Mouse (Mus musculus): ENCODE measurements around the gene Oasl1. TPM values are rescaled to one million over a fixed set of nuclear protein-coding genes. Genes with fewer than 3 reads are reported as not detected.

Gene Oasl1
- polyA plus RNA-seq, 1 experiment, result 13.5 TPM

- Histone ChIP-seq H3K4me1 (ENCODE audit: control insufficient read depth, insufficient read depth, low read length) (peaks cover 2% of the 10 kb centered on the region), H3K4me3 (replicated peaks; ENCODE audit: control insufficient read depth, low read depth, low read length) (no peak overlapping the region), H3K27ac (ENCODE audit: control insufficient read depth, insufficient read depth, low read depth, low read length, poor library complexity) (no peak overlapping the region)
- TF ChIP-seq CTCF (IDR thresholded peaks at IDR 0.05; ENCODE audit: control insufficient read depth, insufficient read depth, low read length) (no peak), POLR2A (IDR thresholded peaks at IDR 0.05; ENCODE audit: borderline replicate concordance, control insufficient read depth, low read depth, low read length) (no peak)
- 80% methylated on average over 4 of the region's 4 CpGs for WGBS
Observed at GRCm38 (mm10) chr5:114895542-114895941, 27.5 kb upstream of the Oasl1 start.

GRCm38 (mm10) chr5:114896688-114897373, 26.2 kb upstream of the Oasl1 start, which contains the start of gene Oasl2:
Oasl2 (plus strand) TSS chr5:114896936.
- WGBS, result 29% methylated on average over 13 of the region's 13 CpGs
- TF ChIP-seq POLR2A (IDR thresholded peaks at IDR 0.05; ENCODE audit: borderline replicate concordance, control insufficient read depth, low read depth, low read length) (no peak), CTCF (IDR thresholded peaks at IDR 0.05; ENCODE audit: control insufficient read depth, insufficient read depth, low read length) (no peak)

GRCm38 (mm10) chr5:114897374-114897793, 25.7 kb upstream of the Oasl1 start:
- Histone ChIP-seq H3K27ac (ENCODE audit: control insufficient read depth, insufficient read depth, low read depth, low read length, poor library complexity) (peak overlapping the region; percentile 42), H3K4me3 (replicated peaks; ENCODE audit: control insufficient read depth, low read depth, low read length) (peak overlapping the region; percentile 51), H3K4me1 (ENCODE audit: control insufficient read depth, insufficient read depth, low read length) (peaks cover 2% of the 10 kb centered on the region)
- TF ChIP-seq POLR2A (IDR thresholded peaks at IDR 0.05; ENCODE audit: borderline replicate concordance, control insufficient read depth, low read depth, low read length) (no peak), CTCF (IDR thresholded peaks at IDR 0.05; ENCODE audit: control insufficient read depth, insufficient read depth, low read length) (no peak)
- under 1% methylated on average over 7 of the region's 7 CpGs for WGBS

More at GRCm38 (mm10) chr5:114896688-114897373, 26.2 kb upstream of the Oasl1 start, which contains the start of gene Oasl2:
- Histone ChIP-seq H3K27ac (ENCODE audit: control insufficient read depth, insufficient read depth, low read depth, low read length, poor library complexity) (peak within 1 kb of the TSS; percentile 42), H3K4me3 (replicated peaks; ENCODE audit: control insufficient read depth, low read depth, low read length) (peak within 1 kb of the TSS; percentile 51), H3K4me1 (ENCODE audit: control insufficient read depth, insufficient read depth, low read length) (peaks cover 2% of the 10 kb centered on the region)

- WGBS, result 27% methylated on average over 7 of the region's 7 CpGs
- Histone ChIP-seq H3K27ac (ENCODE audit: control insufficient read depth, insufficient read depth, low read depth, low read length, poor library complexity) (no peak overlapping the region), H3K4me1 (ENCODE audit: control insufficient read depth, insufficient read depth, low read length) (peaks cover 2% of the 10 kb centered on the region), H3K4me3 (replicated peaks; ENCODE audit: control insufficient read depth, low read depth, low read length) (peak overlapping the region; percentile 41)
- TF ChIP-seq POLR2A (IDR thresholded peaks at IDR 0.05; ENCODE audit: borderline replicate concordance, control insufficient read depth, low read depth, low read length), result no peak
- TF ChIP-seq CTCF (IDR thresholded peaks at IDR 0.05; ENCODE audit: control insufficient read depth, insufficient read depth, low read length), result no peak
Observed at GRCm38 (mm10) chr5:114898857-114899256, 24.2 kb upstream of the Oasl1 start.

GRCm38 (mm10) chr5:114902413-114902812, 20.6 kb upstream of the Oasl1 start:
- no peak overlapping the region for H3K4me3 ChIP-seq (replicated peaks; ENCODE audit: control insufficient read depth, low read depth, low read length)
- H3K27ac ChIP-seq (ENCODE audit: control insufficient read depth, insufficient read depth, low read depth, low read length, poor library complexity), result no peak overlapping the region
- no peak for TF ChIP-seq POLR2A (IDR thresholded peaks at IDR 0.05; ENCODE audit: borderline replicate concordance, control insufficient read depth, low read depth, low read length)
- peak; percentile 85 for TF ChIP-seq CTCF (IDR thresholded peaks at IDR 0.05; ENCODE audit: control insufficient read depth, insufficient read depth, low read length)
- H3K4me1 ChIP-seq (ENCODE audit: control insufficient read depth, insufficient read depth, low read length), result no peaks in the 10 kb centered on the region
- 57% methylated on average over 1 of the region's 1 CpGs for WGBS

GRCm38 (mm10) chr5:114908598-114909305, 14.3 kb upstream of the Oasl1 start:
- TF ChIP-seq CTCF (IDR thresholded peaks at IDR 0.05; ENCODE audit: control insufficient read depth, insufficient read depth, low read length) (no peak), POLR2A (IDR thresholded peaks at IDR 0.05; ENCODE audit: borderline replicate concordance, control insufficient read depth, low read depth, low read length) (no peak)
- Histone ChIP-seq H3K27ac (ENCODE audit: control insufficient read depth, insufficient read depth, low read depth, low read length, poor library complexity) (no peak overlapping the region), H3K4me3 (replicated peaks; ENCODE audit: control insufficient read depth, low read depth, low read length) (no peak overlapping the region), H3K4me1 (ENCODE audit: control insufficient read depth, insufficient read depth, low read length) (no peaks in the 10 kb centered on the region)
- 88% methylated on average over 13 of the region's 13 CpGs for WGBS

- Histone ChIP-seq H3K27ac (ENCODE audit: control insufficient read depth, insufficient read depth, low read depth, low read length, poor library complexity) (no peak overlapping the region), H3K4me1 (ENCODE audit: control insufficient read depth, insufficient read depth, low read length) (peaks cover 5% of the 10 kb centered on the region), H3K4me3 (replicated peaks; ENCODE audit: control insufficient read depth, low read depth, low read length) (no peak overlapping the region)
- TF ChIP-seq CTCF (IDR thresholded peaks at IDR 0.05; ENCODE audit: control insufficient read depth, insufficient read depth, low read length) (no peak), POLR2A (IDR thresholded peaks at IDR 0.05; ENCODE audit: borderline replicate concordance, control insufficient read depth, low read depth, low read length) (no peak)
- WGBS, result 68% methylated on average over 4 of the region's 4 CpGs
Observed at GRCm38 (mm10) chr5:114913686-114914085, 9.4 kb upstream of the Oasl1 start.

- Histone ChIP-seq H3K27ac (ENCODE audit: control insufficient read depth, insufficient read depth, low read depth, low read length, poor library complexity) (no peak overlapping the region), H3K4me1 (ENCODE audit: control insufficient read depth, insufficient read depth, low read length) (peaks cover 5% of the 10 kb centered on the region), H3K4me3 (replicated peaks; ENCODE audit: control insufficient read depth, low read depth, low read length) (no peak overlapping the region)
- no peak for TF ChIP-seq CTCF (IDR thresholded peaks at IDR 0.05; ENCODE audit: control insufficient read depth, insufficient read depth, low read length)
- TF ChIP-seq POLR2A (IDR thresholded peaks at IDR 0.05; ENCODE audit: borderline replicate concordance, control insufficient read depth, low read depth, low read length), result no peak
- WGBS, result 79% methylated on average over 8 of the region's 8 CpGs
Observed at GRCm38 (mm10) chr5:114914855-114915254, 8.2 kb upstream of the Oasl1 start.

Data from bone marrow, adult 2 months (tissue).